Mouse (Mus musculus) heart, embryonic 10.5 days (tissue): ENCODE measurements around the gene Tspan1. TPM values are rescaled to one million over a fixed set of nuclear protein-coding genes. Genes with fewer than 3 reads are reported as not detected.

ENCODE experiments used
- DNase-seq: peaks from one replicate; pipeline ENCODE4 v3.0.0-alpha.2; 2017; ENCODE audit warnings: low spot score
- H3K27ac ChIP-seq: fragments of 300-500 bp; sonication (generic); 2 replicates; pipeline ENCODE4 v1.5.1; 2016; ENCODE audit warnings: mild to moderate bottlenecking
- H3K27me3 ChIP-seq: fragments of 300-500 bp; sonication (generic); 2 replicates; pipeline ENCODE4 v1.6.1; 2016; ENCODE audit warnings: mild to moderate bottlenecking; ENCODE audit not compliant: poor library complexity, insufficient read depth, severe bottlenecking
- H3K36me3 ChIP-seq: fragments of 300-500 bp; sonication (generic); 2 replicates; pipeline ENCODE4 v1.6.1; 2016; ENCODE audit warnings: mild to moderate bottlenecking, moderate library complexity
- H3K4me1 ChIP-seq: fragments of 300-500 bp; sonication (generic); 2 replicates; pipeline ENCODE4 v1.6.1; 2016; ENCODE audit warnings: mild to moderate bottlenecking
- H3K4me3 ChIP-seq: fragments of 300-500 bp; sonication (generic); 2 replicates; pipeline ENCODE4 v1.5.1; 2016; ENCODE audit warnings: mild to moderate bottlenecking, moderate library complexity
- H3K9me3 ChIP-seq: fragments of 300-500 bp; sonication (generic); 2 replicates; pipeline ENCODE4 v1.6.1; 2016; ENCODE audit warnings: mild to moderate bottlenecking, moderate library complexity
- WGBS: fragments of 180-500 bp; shearing (Covaris S2); methylation state at CpG from one replicate; pipeline ENCODE4 v1.1.7; 2016; 5-methylcytosine and 5-hydroxymethylcytosine counted together
- polyA plus RNA-seq: library from polyadenylated mRNA; unstranded; fragments of >200 nt; fragmentation: Nextera tagmentation; extraction: Ambion mirVana; gene quantifications from 2 replicates; pipeline ENCODE4 v1.2.1, GENCODE M21; 2016

Tspan1 gene
- polyA plus RNA-seq, 1 experiment from 2014 or later, result 0.10 TPM

GRCm38 (mm10) chr4:116176543-116176988, 9.2 kb upstream of the Tspan1 start:
- peak overlapping the region; percentile 87 for H3K27ac ChIP-seq
- H3K4me3 ChIP-seq, result peak overlapping the region; percentile 46

GRCm38 (mm10) chr4:116175711-116176542, 8.5 kb upstream of the Tspan1 start:
- H3K36me3 ChIP-seq, result no peaks in the 10 kb centered on the region
- H3K4me3 ChIP-seq, result peak overlapping the region; percentile 46
- 41% methylated on average over 7 of the region's 7 CpGs for WGBS
- H3K9me3 ChIP-seq, result no peaks in the 10 kb centered on the region
- peaks cover 46% of the 10 kb centered on the region for H3K4me1 ChIP-seq
- DNase-seq, result peak; percentile 82
- no peaks in the 10 kb centered on the region for H3K27me3 ChIP-seq
- peak overlapping the region; percentile 87 for H3K27ac ChIP-seq

More at GRCm38 (mm10) chr4:116176543-116176988, 9.2 kb upstream of the Tspan1 start:
- no peaks in the 10 kb centered on the region for H3K27me3 ChIP-seq
- no peak for DNase-seq
- no peaks in the 10 kb centered on the region for H3K36me3 ChIP-seq
- WGBS, result 18% methylated on average over 10 of the region's 10 CpGs
- H3K9me3 ChIP-seq, result no peaks in the 10 kb centered on the region
- peaks cover 46% of the 10 kb centered on the region for H3K4me1 ChIP-seq

GRCm38 (mm10) chr4:116175136-116175535, 7.7 kb upstream of the Tspan1 start:
- Histone ChIP-seq H3K4me3 (no peak overlapping the region), H3K27ac (peak overlapping the region; percentile 87)

GRCm38 (mm10) chr4:116174466-116175116, 7.2 kb upstream of the Tspan1 start:
- Histone ChIP-seq H3K27ac (peak overlapping the region; percentile 87), H3K36me3 (no peaks in the 10 kb centered on the region), H3K4me1 (peaks cover 46% of the 10 kb centered on the region), H3K27me3 (no peaks in the 10 kb centered on the region), H3K4me3 (no peak overlapping the region), H3K9me3 (no peaks in the 10 kb centered on the region)
- 27% methylated on average over 6 of the region's 6 CpGs for WGBS
- no peak for DNase-seq

More at GRCm38 (mm10) chr4:116175136-116175535, 7.7 kb upstream of the Tspan1 start:
- DNase-seq, result no peak
- Histone ChIP-seq H3K9me3 (no peaks in the 10 kb centered on the region), H3K36me3 (no peaks in the 10 kb centered on the region), H3K4me1 (peaks cover 46% of the 10 kb centered on the region), H3K27me3 (no peaks in the 10 kb centered on the region)

GRCm38 (mm10) chr4:116173752-116174151, 6.4 kb upstream of the Tspan1 start:
- H3K27me3 ChIP-seq, result no peaks in the 10 kb centered on the region
- peak overlapping the region; percentile 87 for H3K27ac ChIP-seq
- H3K4me3 ChIP-seq, result no peak overlapping the region
- H3K9me3 ChIP-seq, result no peaks in the 10 kb centered on the region
- peaks cover 46% of the 10 kb centered on the region for H3K4me1 ChIP-seq
- no peak for DNase-seq
- 87% methylated on average over 4 of the region's 4 CpGs for WGBS
- H3K36me3 ChIP-seq, result no peaks in the 10 kb centered on the region

- peak within 1 kb of the TSS; percentile 87 for H3K27ac ChIP-seq
Measured at GRCm38 (mm10) chr4:116173072-116173471, 5.7 kb upstream of the Tspan1 start, which contains the start of the genes 1700042G07Rik and Gm49337. 1700042G07Rik (plus strand) TSS chr4:116173372. Gm49337 (plus strand) TSS chr4:116173384.

GRCm38 (mm10) chr4:116169353-116169672, 1.9 kb upstream of the Tspan1 start:
- H3K27ac ChIP-seq, result no peak overlapping the region
- no peaks in the 10 kb centered on the region for H3K36me3 ChIP-seq
- H3K4me1 ChIP-seq, result peaks cover 11% of the 10 kb centered on the region
- no peaks in the 10 kb centered on the region for H3K27me3 ChIP-seq
- H3K9me3 ChIP-seq, result no peaks in the 10 kb centered on the region
- no peak for DNase-seq
- no peak overlapping the region for H3K4me3 ChIP-seq
- WGBS, result 63% methylated on average over 3 of the region's 3 CpGs

More at GRCm38 (mm10) chr4:116173072-116173471, 5.7 kb upstream of the Tspan1 start, which contains the start of the genes 1700042G07Rik and Gm49337:
- Histone ChIP-seq H3K4me1 (peaks cover 46% of the 10 kb centered on the region), H3K36me3 (no peaks in the 10 kb centered on the region), H3K9me3 (no peaks in the 10 kb centered on the region), H3K4me3 (no peak within 1 kb of the TSS), H3K27me3 (no peaks in the 10 kb centered on the region)
- DNase-seq, result no peak
- 87% methylated on average over 6 of the region's 6 CpGs for WGBS

- peaks cover 6% of the 10 kb centered on the region for H3K4me1 ChIP-seq
- H3K9me3 ChIP-seq, result no peaks in the 10 kb centered on the region
- H3K27me3 ChIP-seq, result no peaks in the 10 kb centered on the region
- H3K27ac ChIP-seq, result no peak overlapping the region
- 71% methylated on average over 7 of the region's 8 CpGs for WGBS
- H3K36me3 ChIP-seq, result no peaks in the 10 kb centered on the region
- no peak for DNase-seq
- H3K4me3 ChIP-seq, result no peak overlapping the region
Measured at GRCm38 (mm10) chr4:116168617-116169352, 1.4 kb upstream of the Tspan1 start.

- H3K9me3 ChIP-seq, result no peaks in the 10 kb centered on the region
- DNase-seq, result no peak
- H3K4me1 ChIP-seq, result peaks cover 1% of the 10 kb centered on the region
- H3K4me3 ChIP-seq, result no peak overlapping the region
- 69% methylated on average over 8 of the region's 8 CpGs for WGBS
- H3K27ac ChIP-seq, result no peak overlapping the region
- H3K27me3 ChIP-seq, result no peaks in the 10 kb centered on the region
- peaks cover 5% of the 10 kb centered on the region; the same call in 1 of the 2 replicates for H3K36me3 ChIP-seq
Measured at GRCm38 (mm10) chr4:116165708-116166407, 1.5 kb downstream of the Tspan1 start.

- H3K9me3 ChIP-seq, result no peaks in the 10 kb centered on the region
- no peak for DNase-seq
- WGBS, result 59% methylated on average over 2 of the region's 2 CpGs
- no peaks in the 10 kb centered on the region for H3K27me3 ChIP-seq
- no peak overlapping the region for H3K4me3 ChIP-seq
- peaks cover 10% of the 10 kb centered on the region for H3K4me1 ChIP-seq
- H3K36me3 ChIP-seq, result peaks cover 14% of the 10 kb centered on the region
- H3K27ac ChIP-seq, result no peak overlapping the region
Measured at GRCm38 (mm10) chr4:116164759-116165554, 2.4 kb downstream of the Tspan1 start.

- Histone ChIP-seq H3K27ac (no peak overlapping the region), H3K4me3 (no peak overlapping the region), H3K36me3 (peaks cover 42% of the 10 kb centered on the region), H3K9me3 (no peaks in the 10 kb centered on the region), H3K27me3 (no peaks in the 10 kb centered on the region), H3K4me1 (peaks cover 10% of the 10 kb centered on the region)
- DNase-seq, result no peak
- WGBS, result 77% methylated on average over 4 of the region's 4 CpGs
Measured at GRCm38 (mm10) chr4:116162142-116162541, 5.3 kb downstream of the Tspan1 start.
